Mouse (Mus musculus) forebrain, embryonic 12.5 days (tissue): ENCODE data around the gene Dus3l. TPM values are rescaled to one million over a fixed set of nuclear protein-coding genes. Genes with fewer than 3 reads are reported as not detected.

Source experiments
- ATAC-seq: fragments of 200-750 bp; cut with Nextera tagmentation; 2 replicates; pipeline ENCODE4 v1.8.0; 2017; ENCODE audit warnings: moderate TSS enrichment; ENCODE audit not compliant: low FRiP score
- H3K27ac ChIP-seq: fragments of 300-500 bp; sonication (generic); 2 replicates; pipeline ENCODE4 v1.5.1; 2016; ENCODE audit warnings: mild to moderate bottlenecking
- H3K27me3 ChIP-seq: fragments of 300-500 bp; sonication (generic); 2 replicates; pipeline ENCODE4 v1.6.1; 2016; ENCODE audit warnings: mild to moderate bottlenecking
- H3K36me3 ChIP-seq: fragments of 300-500 bp; sonication (generic); replicated peaks from 2 replicates; pipeline ENCODE4 v1.6.1; 2016; ENCODE audit warnings: mild to moderate bottlenecking
- H3K4me1 ChIP-seq: fragments of 300-500 bp; sonication (generic); 2 replicates; pipeline ENCODE4 v1.6.1; 2016
- H3K4me2 ChIP-seq: fragments of 300-500 bp; sonication (generic); 2 replicates; pipeline ENCODE4 v1.6.1; 2016; ENCODE audit warnings: mild to moderate bottlenecking, moderate library complexity
- H3K4me3 ChIP-seq: fragments of 300-500 bp; sonication (generic); replicated peaks from 2 replicates; pipeline ENCODE4 v1.5.1; 2016; ENCODE audit warnings: mild to moderate bottlenecking
- H3K9ac ChIP-seq: fragments of 300-500 bp; sonication (generic); 2 replicates; pipeline ENCODE4 v1.6.1; 2016; ENCODE audit warnings: mild to moderate bottlenecking
- H3K9me3 ChIP-seq: fragments of 300-500 bp; sonication (generic); 2 replicates; pipeline ENCODE4 v1.6.1; 2016
- WGBS: fragments of 180-500 bp; shearing (Covaris S2); methylation state at CpG from one replicate; pipeline ENCODE4 v1.1.7; 2016; 5-methylcytosine and 5-hydroxymethylcytosine counted together
- polyA plus RNA-seq: library from polyadenylated mRNA; unstranded; fragments of >200 nt; fragmentation: Nextera tagmentation; extraction: Ambion mirVana; gene quantifications from 2 replicates; pipeline ENCODE4 v1.2.1, GENCODE M21; 2016

Dus3l gene
- polyA plus RNA-seq, 1 experiment from 2014 or later = 49.4 TPM

- peaks cover 4% of the 10 kb centered on the region; the same call in 1 of the 2 replicates for H3K27me3 ChIP-seq
- no peak overlapping the region for H3K27ac ChIP-seq
- H3K4me2 ChIP-seq = no peak overlapping the region
- WGBS = 53% methylated on average over 6 of the region's 6 CpGs
- no peaks in the 10 kb centered on the region for H3K9me3 ChIP-seq
- peaks cover 24% of the 10 kb centered on the region for H3K4me1 ChIP-seq
- H3K4me3 ChIP-seq = no peak overlapping the region
- ATAC-seq = no peak
- H3K9ac ChIP-seq = no peak overlapping the region
- peaks cover 3% of the 10 kb centered on the region for H3K36me3 ChIP-seq
Measured at GRCm38 (mm10) chr17:56729151-56729550, 35.4 kb upstream of the Dus3l start.

- Histone ChIP-seq H3K27me3 (peaks cover 8% of the 10 kb centered on the region; the same call in 1 of the 2 replicates), H3K27ac (no peak overlapping the region), H3K9me3 (no peaks in the 10 kb centered on the region), H3K9ac (no peak overlapping the region), H3K36me3 (peaks cover 3% of the 10 kb centered on the region; the same call in 1 of the 2 replicates), H3K4me2 (no peak overlapping the region), H3K4me1 (peaks cover 24% of the 10 kb centered on the region), H3K4me3 (no peak overlapping the region)
- 35% methylated on average over 2 of the region's 2 CpGs for WGBS
- ATAC-seq = no peak
Measured at GRCm38 (mm10) chr17:56729656-56730055, 34.9 kb upstream of the Dus3l start.

- Histone ChIP-seq H3K9ac (no peak overlapping the region), H3K4me3 (no peak overlapping the region), H3K9me3 (no peaks in the 10 kb centered on the region), H3K36me3 (no peaks in the 10 kb centered on the region), H3K27me3 (peaks cover 22% of the 10 kb centered on the region), H3K4me2 (no peak overlapping the region), H3K4me1 (no peaks in the 10 kb centered on the region), H3K27ac (no peak overlapping the region)
- no peak for ATAC-seq
- WGBS = 47% methylated on average over 8 of the region's 8 CpGs
Measured at GRCm38 (mm10) chr17:56736534-56736933, 28.0 kb upstream of the Dus3l start.

GRCm38 (mm10) chr17:56738221-56738620, 26.3 kb upstream of the Dus3l start:
- Histone ChIP-seq H3K27me3 (peaks cover 25% of the 10 kb centered on the region), H3K4me1 (no peaks in the 10 kb centered on the region), H3K36me3 (no peaks in the 10 kb centered on the region), H3K4me3 (no peak overlapping the region), H3K9me3 (no peaks in the 10 kb centered on the region), H3K4me2 (no peak overlapping the region), H3K27ac (no peak overlapping the region), H3K9ac (no peak overlapping the region)
- 82% methylated on average over 10 of the region's 10 CpGs for WGBS
- no peak for ATAC-seq

- Histone ChIP-seq H3K4me2 (no peak overlapping the region), H3K9me3 (no peaks in the 10 kb centered on the region), H3K9ac (no peak overlapping the region), H3K27me3 (peaks cover 24% of the 10 kb centered on the region), H3K27ac (no peak overlapping the region), H3K4me3 (no peak overlapping the region), H3K4me1 (no peaks in the 10 kb centered on the region), H3K36me3 (no peaks in the 10 kb centered on the region)
- WGBS = 83% methylated on average over 16 of the region's 17 CpGs
- no peak for ATAC-seq
Measured at GRCm38 (mm10) chr17:56740118-56740787, 24.3 kb upstream of the Dus3l start.

GRCm38 (mm10) chr17:56740788-56741160, 23.8 kb upstream of the Dus3l start:
- Histone ChIP-seq H3K9ac (no peak overlapping the region), H3K4me3 (no peak overlapping the region), H3K36me3 (no peaks in the 10 kb centered on the region), H3K4me2 (no peak overlapping the region), H3K4me1 (no peaks in the 10 kb centered on the region), H3K9me3 (no peaks in the 10 kb centered on the region), H3K27ac (no peak overlapping the region), H3K27me3 (peaks cover 24% of the 10 kb centered on the region)
- ATAC-seq = no peak
- 79% methylated on average over 17 of the region's 17 CpGs for WGBS

- ATAC-seq = no peak
- H3K4me2 ChIP-seq = no peak overlapping the region
- WGBS = 67% methylated on average over 5 of the region's 5 CpGs
- H3K36me3 ChIP-seq = no peaks in the 10 kb centered on the region
- H3K4me1 ChIP-seq = no peaks in the 10 kb centered on the region
- no peak overlapping the region for H3K9ac ChIP-seq
- H3K27ac ChIP-seq = no peak overlapping the region
- no peak overlapping the region for H3K4me3 ChIP-seq
- H3K9me3 ChIP-seq = no peaks in the 10 kb centered on the region
- peaks cover 23% of the 10 kb centered on the region; the same call in 1 of the 2 replicates for H3K27me3 ChIP-seq
Measured at GRCm38 (mm10) chr17:56744173-56744572, 20.4 kb upstream of the Dus3l start.

- H3K4me2 ChIP-seq = peak overlapping the region; percentile 44
- no peak overlapping the region for H3K27ac ChIP-seq
- peaks cover 83% of the 10 kb centered on the region for H3K27me3 ChIP-seq
- H3K9me3 ChIP-seq = no peaks in the 10 kb centered on the region
- H3K4me3 ChIP-seq = peak overlapping the region; percentile 35
- WGBS = 23% methylated on average over 71 of the region's 71 CpGs
- H3K9ac ChIP-seq = no peak overlapping the region
- H3K4me1 ChIP-seq = peaks cover 8% of the 10 kb centered on the region; the same call in 1 of the 2 replicates
- no peaks in the 10 kb centered on the region for H3K36me3 ChIP-seq
- peak; percentile 79 for ATAC-seq
Measured at GRCm38 (mm10) chr17:56751404-56752072, 13.0 kb upstream of the Dus3l start.

- Histone ChIP-seq H3K4me2 (no peak overlapping the region), H3K27ac (no peak overlapping the region), H3K4me1 (peaks cover 20% of the 10 kb centered on the region), H3K36me3 (no peaks in the 10 kb centered on the region), H3K27me3 (peaks cover 93% of the 10 kb centered on the region), H3K9me3 (no peaks in the 10 kb centered on the region), H3K9ac (no peak overlapping the region), H3K4me3 (no peak overlapping the region)
- WGBS = 21% methylated on average over 15 of the region's 15 CpGs
- ATAC-seq = no peak
Measured at GRCm38 (mm10) chr17:56753452-56753851, 11.1 kb upstream of the Dus3l start.

GRCm38 (mm10) chr17:56754271-56755185, 10.0 kb upstream of the Dus3l start:
- Histone ChIP-seq H3K4me2 (no peak overlapping the region), H3K4me1 (peaks cover 24% of the 10 kb centered on the region), H3K4me3 (no peak overlapping the region), H3K27me3 (peaks cover 98% of the 10 kb centered on the region), H3K36me3 (no peaks in the 10 kb centered on the region), H3K9ac (no peak overlapping the region), H3K27ac (no peak overlapping the region), H3K9me3 (no peaks in the 10 kb centered on the region)
- WGBS = 15% methylated on average over 36 of the region's 36 CpGs
- no peak for ATAC-seq

GRCm38 (mm10) chr17:56756703-56757399, 7.7 kb upstream of the Dus3l start:
- H3K4me3 ChIP-seq = peak overlapping the region; percentile 45
- ATAC-seq = peak; percentile 9; the same call in 1 of the 2 replicates
- H3K36me3 ChIP-seq = no peaks in the 10 kb centered on the region
- peak overlapping the region; percentile 59 for H3K9ac ChIP-seq
- peak overlapping the region; percentile 93 for H3K4me2 ChIP-seq
- no peaks in the 10 kb centered on the region for H3K9me3 ChIP-seq
- WGBS = under 1% methylated on average over 51 of the region's 51 CpGs
- no peak overlapping the region for H3K27ac ChIP-seq
- peaks cover 23% of the 10 kb centered on the region for H3K4me1 ChIP-seq
- peaks cover 97% of the 10 kb centered on the region for H3K27me3 ChIP-seq
